Mouse (Mus musculus): ENCODE data around the gene Hmgcl. TPM values are rescaled to one million over a fixed set of nuclear protein-coding genes. Genes with fewer than 3 reads are reported as not detected.
A peak's percentile ranks its signal among the peaks of the same experiment; 100 is the strongest.

Hmgcl gene
- 10 to 100 TPM; 72.7 to 86.8 TPM for total RNA-seq (2021)

- DNase-seq = peak; percentile 94 to 96
- intact Hi-C loops (cut with DNase I) = no loop called here
Observed at GRCm38 (mm10) chr4:135946278-135946658, at the start of gene Hmgcl. Hmgcl (plus strand) TSS chr4:135946448.

GRCm38 (mm10) chr4:135898380-135899049 lies 47.7 kb upstream of the Hmgcl start:
- intact Hi-C loops (cut with DNase I) = no loop called here
- DNase-seq = peak in 1 of 2 experiments; percentile 27

DNA sequence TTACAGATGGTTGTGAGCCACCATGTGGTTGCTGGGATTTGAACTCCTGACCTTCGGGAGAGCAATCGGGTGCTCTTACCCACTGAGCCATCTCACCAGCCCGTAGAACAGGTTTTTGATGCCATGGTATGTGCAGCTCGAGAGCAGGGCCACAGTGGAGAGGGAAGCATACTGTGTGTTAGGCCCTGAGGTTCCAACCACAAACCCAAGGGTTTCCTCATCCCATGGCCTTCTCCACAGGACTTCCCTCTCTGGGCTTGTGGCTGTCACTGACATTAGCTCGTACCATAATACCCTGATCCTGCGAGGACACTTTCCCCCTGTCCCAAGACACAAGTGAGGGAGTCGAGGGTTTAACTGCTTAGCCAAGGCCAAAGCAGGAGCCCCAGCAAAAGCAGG lies 47.2 kb upstream of the Hmgcl start:
- intact Hi-C loops (cut with DNase I) = no loop called here
- DNase-seq = no peak

DNA sequence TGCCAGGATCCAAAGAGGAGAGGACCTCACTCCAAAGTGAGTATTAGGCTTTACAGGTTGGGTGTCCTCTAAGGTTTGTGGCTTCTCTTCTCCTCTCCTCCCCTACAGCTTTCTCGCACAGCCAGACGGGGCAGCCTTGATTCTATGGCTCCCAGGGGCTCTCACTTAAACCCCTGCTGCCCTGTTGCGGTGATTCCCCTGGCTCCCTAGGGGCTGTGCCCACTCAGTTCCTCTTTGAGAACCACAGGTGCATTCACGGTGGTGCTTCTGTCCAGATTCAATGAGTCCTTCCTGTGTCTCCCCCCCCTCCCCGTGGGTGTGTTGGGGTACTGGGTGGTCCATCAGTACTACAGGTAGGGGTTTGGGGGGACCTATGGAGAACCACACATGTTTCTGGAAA lies 46.2 kb upstream of the Hmgcl start:
- intact Hi-C loops (cut with DNase I) = no loop called here
- no peak for DNase-seq

DNA sequence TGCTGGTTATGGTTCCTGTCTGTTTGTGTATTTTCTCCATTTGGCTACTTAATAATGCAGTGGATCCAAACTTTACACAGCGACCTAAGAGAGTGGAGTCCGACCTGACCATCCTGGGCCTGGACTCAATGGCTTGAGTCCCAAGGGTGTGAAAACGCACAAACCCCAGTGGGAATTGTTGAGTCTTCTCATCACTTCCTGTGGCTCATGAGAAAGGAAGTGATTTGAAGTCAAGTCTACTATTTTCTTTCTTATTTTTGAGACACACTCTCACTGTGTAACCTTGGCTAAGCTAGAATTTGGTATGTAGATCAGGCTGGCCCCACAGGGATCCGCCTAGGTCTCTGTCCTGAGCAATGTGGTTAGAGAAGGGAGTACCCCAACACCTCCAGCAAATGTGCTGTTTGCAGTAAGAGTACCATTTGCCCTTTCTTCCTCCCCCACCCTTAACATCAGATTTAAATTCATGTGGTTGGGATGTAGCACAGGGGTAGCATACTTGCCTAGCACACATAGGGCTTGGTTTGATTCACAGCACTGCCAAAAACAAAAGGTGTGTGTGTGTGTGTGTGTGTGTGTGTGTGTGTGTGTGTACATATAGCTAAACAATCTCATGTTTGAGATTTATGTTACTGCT lies 43.5 kb upstream of the Hmgcl start:
- intact Hi-C loops (cut with DNase I) = no loop called here
- DNase-seq = no peak

GRCm38 (mm10) chr4:135904810-135905209 lies 41.4 kb upstream of the Hmgcl start:
- intact Hi-C loops (cut with DNase I) = no loop called here
- no peak for DNase-seq

GRCm38 (mm10) chr4:135906633-135907032 lies 39.6 kb upstream of the Hmgcl start:
- DNase-seq = no peak
- intact Hi-C loops (cut with DNase I) = no loop called here

DNA sequence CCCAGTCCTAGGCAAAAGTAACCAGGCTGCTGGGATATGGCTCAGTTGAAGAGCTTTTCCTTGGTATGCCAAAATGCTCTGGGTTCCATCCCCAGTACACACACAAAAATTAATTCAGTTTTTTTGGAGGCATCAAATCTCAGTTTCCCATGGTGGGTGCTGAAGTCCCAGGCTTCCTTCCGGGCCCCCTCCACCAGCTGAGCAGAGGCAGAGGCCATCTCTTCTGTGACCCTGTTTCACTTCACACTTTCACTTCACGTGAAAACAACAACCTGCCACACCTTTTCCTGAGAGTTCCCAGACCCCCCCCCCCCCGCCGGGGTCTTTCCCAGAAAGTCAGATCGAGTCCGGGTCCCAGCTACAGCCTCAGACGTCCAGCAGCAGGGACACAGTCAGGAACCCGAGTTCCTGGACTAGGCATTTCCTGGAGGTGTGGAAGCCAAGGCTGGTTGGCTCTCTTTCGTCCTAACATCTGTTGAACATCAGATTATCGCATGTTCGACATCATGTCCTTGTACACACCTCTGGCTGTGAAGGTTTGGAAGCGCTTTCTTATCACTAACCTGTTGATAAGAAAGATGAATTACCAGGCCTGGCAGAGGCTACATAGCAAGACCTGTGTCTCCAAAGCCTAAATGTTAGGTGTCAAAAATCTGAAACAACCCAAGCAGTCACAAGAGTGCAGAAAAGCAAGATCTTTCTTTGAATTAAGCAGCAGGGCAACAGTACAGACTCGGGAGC lies 36.8 kb upstream of the Hmgcl start:
- no peak for DNase-seq
- intact Hi-C loops (cut with DNase I) = no loop called here

GRCm38 (mm10) chr4:135911531-135911930 lies 34.7 kb upstream of the Hmgcl start:
- intact Hi-C loops (cut with DNase I) = no loop called here
- DNase-seq = no peak

- intact Hi-C loops (cut with DNase I) = no loop called here
- no peak for DNase-seq
Observed at GRCm38 (mm10) chr4:135912164-135912563, 34.1 kb upstream of the Hmgcl start.

GRCm38 (mm10) chr4:135912835-135913234 lies 33.4 kb upstream of the Hmgcl start:
- no peak for DNase-seq
- intact Hi-C loops (cut with DNase I) = no loop called here

DNA sequence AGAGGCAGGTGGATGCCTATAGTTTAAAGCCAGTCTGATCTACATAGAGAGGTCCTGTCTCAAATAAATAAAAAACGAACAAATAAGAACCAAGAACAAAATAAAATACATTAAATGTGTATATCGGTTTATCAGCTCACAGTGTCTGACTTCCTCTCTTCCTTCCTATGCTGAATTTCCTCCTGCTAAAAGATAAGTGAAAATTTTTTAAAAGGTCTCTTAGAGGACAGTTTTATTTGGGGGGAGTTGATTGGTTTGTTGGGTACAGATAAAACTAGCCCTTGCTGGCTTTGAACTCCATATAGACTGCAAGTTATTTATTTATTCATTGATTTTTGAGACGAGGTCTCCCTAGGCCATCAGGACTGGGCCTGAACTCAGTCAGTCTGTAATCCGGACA lies 32.8 kb upstream of the Hmgcl start:
- no peak for DNase-seq
- intact Hi-C loops (cut with DNase I) = no loop called here

- DNase-seq = peak in 1 of 2 experiments; percentile 39
- intact Hi-C loops (cut with DNase I) = no loop called here
Observed at GRCm38 (mm10) chr4:135918635-135919279, 27.5 kb upstream of the Hmgcl start.

DNA sequence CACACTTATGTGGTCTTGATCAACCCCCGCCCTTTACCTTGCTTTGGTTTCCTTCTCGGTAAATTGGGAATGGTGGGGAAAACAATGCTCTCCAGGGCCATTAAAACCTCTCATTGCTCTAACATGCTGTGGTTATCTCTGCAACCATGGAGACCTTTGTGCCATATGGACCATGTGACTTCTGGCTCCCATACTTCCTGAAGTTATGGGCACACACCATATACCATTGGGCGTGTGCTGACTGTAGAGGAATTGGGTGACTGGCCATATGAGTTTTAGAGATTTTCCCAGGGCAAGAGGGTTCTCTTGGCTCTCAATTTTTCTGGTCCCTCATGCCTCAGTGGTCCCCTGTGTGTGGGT lies 27.0 kb upstream of the Hmgcl start:
- intact Hi-C loops (cut with DNase I) = no loop called here

DNA sequence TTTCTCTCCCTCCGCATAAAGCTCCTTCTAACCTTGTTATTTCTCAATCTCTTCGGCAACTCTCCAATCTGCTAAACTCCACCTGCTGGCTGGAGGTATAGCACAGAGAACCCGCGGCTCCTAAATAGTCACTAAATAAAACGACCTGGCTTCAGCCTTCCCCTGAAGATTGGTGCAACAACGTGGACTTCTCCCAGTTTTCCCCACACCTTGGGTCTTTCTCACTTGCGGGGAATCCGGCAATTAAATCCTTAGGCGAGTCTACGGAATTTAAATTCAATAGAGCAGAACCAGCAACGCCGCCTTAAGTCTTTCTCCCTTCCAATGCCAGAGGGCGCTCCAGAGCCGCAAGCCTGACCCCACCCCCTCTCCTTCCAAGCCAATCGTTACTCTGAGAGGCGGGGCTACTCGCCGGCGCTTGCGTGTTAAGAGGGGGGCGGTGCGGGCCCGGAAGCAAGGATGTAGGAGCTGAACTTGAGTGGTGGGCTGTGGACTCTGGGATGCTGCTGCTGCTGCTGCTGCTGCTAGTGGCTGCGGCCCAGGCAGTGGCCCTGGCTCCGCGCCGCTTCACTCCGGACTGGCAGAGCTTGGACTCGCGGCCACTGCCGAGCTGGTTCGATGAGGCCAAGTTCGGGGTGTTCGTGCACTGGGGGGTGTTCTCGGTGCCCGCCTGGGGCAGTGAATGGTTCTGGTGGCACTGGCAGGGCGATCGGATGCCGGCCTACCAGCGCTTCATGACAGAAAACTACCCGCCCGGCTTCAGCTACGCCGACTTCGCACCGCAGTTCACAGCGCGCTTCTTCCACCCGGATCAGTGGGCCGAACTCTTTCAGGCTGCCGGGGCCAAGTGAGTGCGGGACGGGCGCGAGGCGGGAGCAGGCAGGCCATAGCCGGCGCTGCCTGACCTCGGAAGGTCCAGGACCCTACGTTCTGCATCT lies 25.7 kb upstream of the Hmgcl start, which contains the start of gene Fuca1:
Fuca1 (plus strand) TSS at position 432 of the 938 bp plus-strand sequence.
- peak; percentile 96 to 97 for DNase-seq
- intact Hi-C loops (cut with DNase I) = loop anchor here (1.0 to 10.0 kb wide), 4 partner anchors 22 to 216 kb away; no protein-coding TSS in a partner anchor

More for the DNA sequence above, 27.0 kb upstream of the Hmgcl start:
- DNase-seq = no peak

DNA sequence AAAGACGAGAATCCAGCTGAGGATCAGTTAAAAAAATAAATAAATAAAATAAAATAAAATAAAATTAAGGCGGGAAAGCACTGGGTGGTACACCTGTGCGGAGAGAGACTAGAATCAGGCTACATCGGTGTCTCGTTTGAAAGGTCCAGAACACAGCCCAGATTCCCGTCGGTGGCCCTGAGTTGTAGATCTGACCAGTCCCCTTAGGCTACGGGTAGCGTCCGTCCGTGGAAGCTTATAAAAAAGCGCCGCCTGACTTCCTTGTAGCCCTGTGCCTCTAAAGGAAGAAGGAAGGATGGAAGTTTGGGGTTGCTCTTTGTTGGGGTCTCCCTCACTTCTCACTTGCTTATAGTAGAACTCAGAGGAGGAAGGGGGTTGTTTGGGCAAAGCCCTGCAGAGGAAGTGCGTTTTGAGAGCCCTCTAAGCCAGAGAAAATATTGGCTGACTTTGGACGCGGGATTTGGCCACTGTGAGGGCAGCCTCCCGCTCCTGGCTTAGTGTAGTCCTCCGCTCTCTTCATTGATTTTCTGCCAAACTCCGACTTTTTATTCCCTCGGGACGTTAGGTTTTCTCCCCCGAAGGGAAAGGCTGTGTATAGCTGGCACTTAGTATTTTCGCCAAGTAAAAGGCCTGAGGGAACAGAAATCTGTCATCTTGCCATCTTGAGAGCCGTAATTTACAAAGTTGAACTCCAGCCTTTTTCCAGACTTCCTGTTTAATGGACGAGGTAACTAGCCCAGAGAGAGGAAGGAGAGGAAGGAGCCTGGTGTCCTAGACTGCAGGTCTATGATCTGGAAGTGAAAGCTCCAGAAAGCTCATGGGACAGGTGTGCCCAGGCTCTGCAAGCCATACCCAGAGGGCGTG lies 24.8 kb upstream of the Hmgcl start:
- DNase-seq = peak in 1 of 2 experiments; percentile 52
- intact Hi-C loops (cut with DNase I) = loop anchor here (2.0 to 10.0 kb wide), 3 partner anchors 21 to 217 kb away; no protein-coding TSS in a partner anchor

DNA sequence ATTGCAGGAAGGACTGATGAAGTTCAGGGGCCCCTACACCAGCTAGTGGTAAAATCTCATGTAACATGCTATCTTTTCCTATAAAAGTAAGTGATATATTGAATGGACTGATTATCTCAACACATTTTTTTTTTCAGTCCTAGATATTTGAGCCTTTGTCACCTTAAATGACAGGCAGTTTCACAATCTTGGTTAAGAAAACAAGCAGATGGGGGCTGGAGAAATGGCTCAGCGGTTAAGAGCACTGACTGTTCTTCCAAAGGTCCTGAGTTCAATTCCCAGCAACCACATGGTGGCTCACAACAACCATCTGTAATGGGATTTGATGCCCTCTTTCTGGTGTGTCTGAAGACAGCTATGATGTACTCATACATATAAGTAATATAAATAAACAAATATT lies 24.1 kb upstream of the Hmgcl start:
- no peak for DNase-seq
- intact Hi-C loops (cut with DNase I) = loop anchor here (5.0 to 10.0 kb wide), 2 partner anchors 120 to 217 kb away; no protein-coding TSS in a partner anchor

DNA sequence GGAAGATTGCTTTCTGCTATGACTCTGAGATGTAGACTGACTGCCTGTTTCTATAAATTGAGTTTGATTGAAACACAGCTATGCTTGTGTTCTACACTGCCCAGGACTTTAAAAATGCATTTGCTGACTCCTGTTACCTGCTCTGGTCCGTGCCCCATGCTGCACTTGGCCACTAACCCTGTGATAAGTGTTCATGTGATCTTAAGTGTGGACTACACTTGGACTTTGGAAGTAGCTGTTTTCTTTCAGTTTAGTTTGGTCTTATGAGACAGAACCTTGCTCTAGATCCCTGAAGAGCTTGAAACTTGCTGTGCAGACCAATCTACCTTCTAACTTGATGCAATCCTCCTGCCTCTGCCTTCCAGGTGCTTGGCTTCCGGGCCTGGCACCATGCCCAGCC lies 21.8 kb upstream of the Hmgcl start:
- intact Hi-C loops (cut with DNase I) = loop anchor here (5.0 to 10.0 kb wide), 2 partner anchors 122 to 220 kb away; no protein-coding TSS in a partner anchor

DNA sequence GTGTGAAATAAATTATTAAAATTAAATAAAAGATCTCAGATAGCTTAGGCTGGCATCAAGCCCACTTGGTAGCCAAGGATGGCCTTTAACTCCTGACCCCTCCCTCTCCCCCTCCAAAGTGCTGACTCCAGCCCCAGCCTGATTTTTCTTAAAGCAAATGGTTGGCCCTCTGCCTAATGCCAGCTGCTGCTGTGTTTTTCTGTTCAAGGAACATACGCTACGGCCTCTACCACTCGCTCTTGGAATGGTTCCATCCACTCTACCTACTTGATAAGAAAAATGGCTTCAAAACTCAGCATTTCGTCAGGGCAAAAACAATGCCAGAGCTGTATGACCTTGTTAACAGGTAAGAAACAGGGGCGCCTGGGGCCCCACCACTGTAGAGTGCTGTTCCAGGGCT lies 20.9 kb upstream of the Hmgcl start:
- no peak for DNase-seq
- intact Hi-C loops (cut with DNase I) = loop anchor here (10.0 kb wide), 1 partner anchor 221 kb away; no protein-coding TSS in a partner anchor

More for the DNA sequence above, 21.8 kb upstream of the Hmgcl start:
- DNase-seq = no peak
